Mouse (Mus musculus) embryo, embryonic 9.5 days (tissue): ENCODE measurements around the gene Aebp2.
"Not testable (repeated sequence)": the region's sequence is repeated elsewhere in the genome, so short reads cannot be mapped to it uniquely, and the experiment has no call there.

Experiments used
- DNase-seq: peaks from one replicate; pipeline ENCODE4 v3.0.0-alpha.2; 2017; ENCODE audit errors: extremely low spot score

Gene Aebp2

GRCm38 (mm10) chr6:140622391-140623225 is at the start of gene Aebp2:
Gene Aebp2 (plus strand): TSS chr6:140622663.
- DNase-seq: peak; percentile 29

- no peak for DNase-seq
These were observed 47.5 kb upstream of the Aebp2 start for GRCm38 (mm10) chr6:140574943-140575342.

DNA sequence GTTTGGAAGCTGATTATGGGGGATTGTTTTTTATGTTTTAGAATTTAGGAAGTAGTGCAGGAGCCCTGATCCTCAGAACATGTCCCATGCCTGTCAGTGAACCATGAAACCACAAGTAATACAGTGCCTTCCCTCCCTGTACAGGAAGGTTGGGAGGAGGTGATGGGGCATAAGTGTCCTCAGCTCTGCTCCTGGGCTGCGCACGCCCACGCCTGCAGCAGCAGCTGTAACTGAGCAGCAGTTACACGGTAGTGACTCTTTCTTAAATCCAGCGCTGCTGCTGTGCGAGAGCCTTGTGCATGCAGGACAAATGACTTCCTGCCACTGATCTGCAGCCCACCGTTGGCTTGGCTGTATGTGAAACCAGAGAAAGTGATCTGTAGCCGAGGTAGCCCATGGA is 46.3 kb upstream of the Aebp2 start:
- no peak for DNase-seq

- DNase-seq: no peak
These were observed 45.3 kb upstream of the Aebp2 start for GRCm38 (mm10) chr6:140576961-140577821.

DNA sequence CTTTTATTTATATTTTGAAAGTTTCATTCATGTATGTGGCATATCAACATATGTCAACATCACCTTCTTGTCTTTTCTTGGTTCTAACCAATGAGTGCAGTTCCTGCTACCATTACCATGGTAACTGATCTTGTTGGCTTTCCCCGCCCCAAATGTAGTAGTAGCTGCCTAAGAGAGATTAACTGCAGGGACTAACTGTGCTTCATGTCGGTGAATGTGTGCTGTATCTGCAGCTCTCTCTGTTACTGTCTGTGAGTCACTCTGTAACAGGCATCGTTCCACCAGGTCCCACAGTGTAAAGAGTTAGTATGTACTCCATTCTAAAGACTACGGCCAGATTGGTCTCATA is 44.7 kb upstream of the Aebp2 start:
- DNase-seq: no peak

- not testable (repeated sequence) for DNase-seq
These were observed 43.5 kb upstream of the Aebp2 start for GRCm38 (mm10) chr6:140578985-140579384.

- DNase-seq: no peak
These were observed 42.3 kb upstream of the Aebp2 start for GRCm38 (mm10) chr6:140580170-140580569.

DNA sequence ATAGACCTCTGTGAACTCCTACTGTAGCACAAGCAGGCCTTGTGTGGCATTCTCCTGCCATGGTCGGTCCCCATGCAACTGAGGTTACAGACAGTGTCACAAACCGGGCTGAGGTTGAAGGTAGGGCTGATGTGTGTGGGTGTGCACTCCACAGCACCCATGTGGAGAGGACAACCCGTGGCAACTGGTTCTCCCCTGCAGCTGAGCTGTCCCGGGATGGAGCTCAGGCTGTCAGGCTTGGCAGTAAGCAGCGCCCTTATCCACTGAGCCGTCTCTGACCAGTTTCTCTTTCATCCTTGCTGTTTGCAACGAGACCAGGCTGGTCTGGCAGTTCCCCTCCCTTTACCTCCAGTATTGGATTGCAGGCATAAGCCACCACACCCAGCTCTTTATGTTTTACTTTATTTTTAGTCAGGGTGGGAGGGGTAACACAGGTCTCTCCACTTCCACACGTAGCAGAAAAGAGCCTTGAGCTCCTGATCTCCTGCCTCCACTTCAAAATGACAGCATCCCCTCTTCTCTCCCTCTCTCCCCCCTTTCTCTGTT is 35.7 kb upstream of the Aebp2 start:
- DNase-seq: no peak

DNA sequence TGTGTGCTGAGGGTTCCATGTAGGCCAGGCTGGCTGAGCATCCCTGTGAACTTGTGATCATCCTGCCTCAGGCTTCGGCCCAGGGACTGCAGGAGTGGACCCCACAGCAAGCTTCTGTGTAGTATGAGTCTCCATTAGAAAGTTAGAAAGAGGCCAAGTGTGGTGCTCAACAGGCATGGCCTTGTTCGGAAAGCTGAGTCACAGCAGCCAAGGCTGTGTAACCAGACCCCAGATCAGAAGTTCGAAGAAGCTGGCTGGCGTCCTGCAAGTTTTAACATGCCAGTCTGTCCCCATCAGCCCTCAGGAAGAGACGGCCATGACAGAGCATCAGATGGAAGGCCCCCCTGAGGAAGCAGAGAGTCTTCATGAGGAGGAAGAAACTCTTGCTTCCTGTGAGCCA is 31.1 kb upstream of the Aebp2 start:
- DNase-seq: no peak

DNA sequence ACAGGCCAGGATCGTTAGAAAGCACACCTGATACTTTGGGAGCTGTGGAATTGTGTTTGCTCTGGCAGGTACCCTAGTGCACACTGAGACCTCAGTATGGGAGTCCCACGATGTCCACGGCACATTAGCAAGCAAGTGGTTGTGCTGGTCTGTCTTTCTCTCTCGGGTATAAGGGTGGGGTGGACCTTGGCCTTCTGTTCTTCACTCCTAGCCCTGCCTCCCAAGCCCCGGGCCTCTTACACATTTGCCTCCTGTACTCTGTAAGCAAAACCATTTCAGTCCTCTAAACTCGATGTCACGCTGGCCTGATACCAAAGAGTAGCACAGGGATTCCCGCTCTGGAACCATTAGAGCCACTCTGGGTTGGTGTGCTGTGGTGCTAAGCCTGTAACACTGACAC is 29.8 kb upstream of the Aebp2 start:
- no peak for DNase-seq

- no peak for DNase-seq
These were observed 28.9 kb upstream of the Aebp2 start for GRCm38 (mm10) chr6:140593420-140594170.

GRCm38 (mm10) chr6:140595551-140595950 is 26.9 kb upstream of the Aebp2 start:
- not testable (repeated sequence) for DNase-seq

- DNase-seq: no peak
These were observed 24.8 kb upstream of the Aebp2 start for GRCm38 (mm10) chr6:140597381-140598329.

GRCm38 (mm10) chr6:140598516-140598915 is 23.9 kb upstream of the Aebp2 start:
- DNase-seq: no peak

GRCm38 (mm10) chr6:140599337-140599736 is 23.1 kb upstream of the Aebp2 start:
- DNase-seq: no peak

- DNase-seq: not testable (repeated sequence)
These were observed 21.8 kb upstream of the Aebp2 start for GRCm38 (mm10) chr6:140600671-140601070.

- no peak for DNase-seq
These were observed 21.3 kb upstream of the Aebp2 start for GRCm38 (mm10) chr6:140601175-140601574.

GRCm38 (mm10) chr6:140603228-140603944 is 19.1 kb upstream of the Aebp2 start:
- DNase-seq: peak; percentile 44

- DNase-seq: not testable (repeated sequence)
These were observed 17.3 kb upstream of the Aebp2 start for GRCm38 (mm10) chr6:140605173-140605572.

GRCm38 (mm10) chr6:140605732-140606131 is 16.7 kb upstream of the Aebp2 start:
- no peak for DNase-seq
